Mouse (Mus musculus) CD4-positive, CD25-positive, alpha-beta regulatory T cell, adult 4 months (primary cell): ENCODE data around the gene Inpp4b. TPM values are rescaled to one million over a fixed set of nuclear protein-coding genes. Genes with fewer than 3 reads are reported as not detected.

ENCODE experiments used
- ATAC-seq: one replicate; pipeline ENCODE4 v1.8.0; 2017
- polyA plus RNA-seq, 2 experiments: library from polyadenylated mRNA; unstranded; fragments of 100-300 nt; shearing (Covaris generic); gene quantifications; one replicate each; pipeline ENCODE4 v1.2.1; 2017

Inpp4b gene
- polyA plus RNA-seq, 2 experiments from 2014 or later, result 673 to 808 TPM

DNA sequence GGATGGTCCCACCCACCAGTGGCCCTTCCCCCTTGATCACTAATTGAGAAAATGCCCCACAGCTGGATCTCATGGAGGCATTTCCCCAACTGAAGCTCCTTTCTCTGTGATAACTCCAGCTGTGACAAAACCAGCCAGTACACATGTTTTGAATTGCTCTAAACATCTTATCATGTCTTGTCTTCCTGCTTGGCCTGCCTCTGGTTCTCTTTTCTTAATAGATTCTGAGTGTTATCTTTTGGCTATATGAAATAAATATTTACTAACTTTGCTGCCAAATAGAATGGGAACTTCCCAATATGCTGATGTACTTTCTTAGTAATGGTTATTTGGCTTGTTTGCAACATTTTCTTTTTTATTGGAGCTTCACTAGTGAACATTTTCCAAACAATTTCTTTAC lies 389.0 kb downstream of the Inpp4b start:
- no peak for ATAC-seq

DNA sequence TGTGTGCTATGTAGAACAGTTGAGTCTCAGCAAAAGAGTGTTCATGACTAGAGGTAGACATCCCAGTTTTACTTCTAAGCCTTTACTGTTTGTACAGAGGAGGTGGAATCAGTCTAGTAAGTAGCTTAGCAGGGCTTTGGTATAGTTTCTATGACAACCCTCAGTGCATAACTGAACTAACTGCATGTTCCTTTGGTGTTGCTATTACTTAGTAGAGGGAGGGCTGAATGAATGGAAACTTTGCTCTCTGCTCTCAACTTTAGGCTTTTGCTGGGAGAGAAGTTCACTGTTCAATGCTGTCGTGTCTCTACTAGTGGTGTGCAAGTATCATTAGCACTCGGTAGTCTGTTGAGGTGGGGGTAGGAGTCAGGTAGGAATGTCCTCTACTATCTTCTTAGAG lies 393.3 kb downstream of the Inpp4b start:
- ATAC-seq, result peak; percentile 73

DNA sequence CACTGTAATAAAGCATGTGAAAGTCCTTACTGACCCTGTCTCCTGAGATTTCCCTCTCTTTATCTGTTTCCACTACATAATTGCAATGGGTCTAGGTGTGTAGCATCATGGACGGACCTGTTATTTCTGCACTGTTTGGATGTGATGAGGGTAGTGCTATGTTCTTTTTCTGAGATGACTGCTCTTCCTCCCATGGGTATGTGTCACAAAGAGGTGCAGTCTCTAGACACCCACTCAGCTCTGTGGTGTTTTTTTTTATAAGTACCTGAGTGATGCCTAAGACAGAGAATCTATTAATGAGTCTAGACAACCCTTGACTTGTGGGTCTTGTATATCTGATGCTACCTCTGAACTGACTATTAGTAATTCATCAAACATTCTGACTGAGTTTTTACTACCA lies 393.7 kb downstream of the Inpp4b start:
- peak; percentile 77 for ATAC-seq

DNA sequence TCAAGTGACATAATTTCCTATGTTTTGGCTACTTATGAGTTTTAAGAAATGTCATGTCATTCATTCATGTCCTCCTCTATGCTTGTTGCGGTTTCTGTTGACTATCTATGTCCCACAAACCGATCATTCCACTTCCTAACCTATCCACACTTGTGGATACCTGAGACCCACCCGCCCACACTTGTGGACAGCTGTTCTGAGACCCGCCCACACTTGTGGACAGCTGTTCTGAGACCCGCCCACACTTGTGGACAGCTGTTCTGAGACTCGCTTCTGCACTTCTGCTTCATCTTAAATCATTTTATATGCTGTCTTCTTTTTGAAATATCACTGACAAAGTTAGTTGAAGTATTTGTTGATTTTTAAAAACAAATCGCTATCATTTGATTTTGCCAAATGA lies 400.2 kb downstream of the Inpp4b start:
- peak; percentile 44 for ATAC-seq

DNA sequence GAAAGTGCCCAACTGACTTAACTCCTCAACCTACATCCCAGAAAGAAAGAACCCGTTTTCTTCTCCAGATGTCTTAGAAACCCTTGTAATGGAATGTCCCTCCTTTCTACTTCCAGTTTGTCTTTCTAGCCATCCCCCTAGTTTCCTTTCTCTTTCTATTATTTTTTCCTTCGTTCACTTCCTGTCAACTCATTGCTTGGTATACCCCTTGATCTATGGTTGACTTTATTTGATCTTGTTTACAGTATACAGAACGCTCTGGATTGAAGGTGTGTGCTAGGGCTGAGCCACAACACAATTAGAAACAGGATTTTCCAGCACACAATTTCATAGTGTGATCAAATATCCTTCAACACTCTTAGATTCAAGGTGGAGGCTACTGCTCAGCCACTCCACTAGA lies 400.7 kb downstream of the Inpp4b start:
- peak; percentile 78 for ATAC-seq

DNA sequence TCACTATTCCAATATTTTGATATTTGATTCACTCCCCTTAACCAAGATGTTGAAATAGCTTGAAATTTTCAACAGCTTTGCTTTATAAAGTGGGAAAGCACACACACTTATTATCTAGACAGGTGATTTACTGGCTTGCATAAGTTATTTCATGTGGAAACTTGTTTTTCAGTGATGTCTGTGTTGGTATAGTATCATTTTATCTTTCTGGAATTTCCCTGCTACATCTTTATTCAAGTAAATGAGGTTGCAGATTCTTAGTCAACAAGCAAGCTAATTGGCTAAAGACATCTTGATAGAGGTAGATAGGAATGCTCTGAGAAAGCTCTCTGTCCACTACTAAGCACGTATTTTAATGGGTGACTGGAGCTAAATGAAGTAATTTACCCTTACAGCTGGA lies 403.1 kb downstream of the Inpp4b start:
- peak; percentile 54 for ATAC-seq

DNA sequence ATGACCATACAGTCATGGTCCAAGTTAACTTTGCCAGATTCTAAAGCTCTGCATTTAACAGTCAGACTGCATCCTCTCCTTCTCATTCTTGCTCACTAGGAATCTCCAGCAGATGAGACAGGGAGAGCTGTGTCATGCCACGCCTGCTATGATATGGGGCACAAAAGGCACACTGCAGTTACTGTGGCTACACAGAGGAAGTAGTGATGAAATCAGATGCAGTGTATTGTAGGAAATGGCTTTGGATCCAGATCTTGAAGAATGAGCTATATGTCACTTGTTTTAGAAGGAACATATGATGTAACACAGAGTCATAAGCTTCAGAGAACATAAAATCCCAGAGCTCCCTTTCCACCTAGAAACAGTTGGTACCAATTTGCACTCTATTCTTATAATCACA lies 408.8 kb downstream of the Inpp4b start:
- ATAC-seq, result peak; percentile 47

DNA sequence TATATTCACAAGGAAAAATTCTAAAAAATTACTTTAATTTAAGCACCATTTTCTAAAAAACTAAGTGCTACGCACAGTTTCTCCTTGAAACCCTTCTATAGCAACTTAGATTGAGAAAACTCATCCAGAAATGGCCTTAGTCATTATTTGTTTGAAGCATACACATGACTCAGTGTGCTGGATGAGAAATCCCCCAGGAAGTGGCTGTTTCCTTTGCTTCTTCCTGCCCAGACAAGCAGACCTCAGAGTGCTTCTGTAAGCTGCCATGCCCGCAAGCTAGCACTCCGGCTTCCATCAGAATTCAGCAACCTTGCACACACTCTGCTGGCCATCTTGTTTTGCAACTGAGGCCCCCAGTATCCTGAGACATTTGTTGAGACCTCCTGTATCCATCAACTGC lies 414.3 kb downstream of the Inpp4b start:
- peak; percentile 97 for ATAC-seq

DNA sequence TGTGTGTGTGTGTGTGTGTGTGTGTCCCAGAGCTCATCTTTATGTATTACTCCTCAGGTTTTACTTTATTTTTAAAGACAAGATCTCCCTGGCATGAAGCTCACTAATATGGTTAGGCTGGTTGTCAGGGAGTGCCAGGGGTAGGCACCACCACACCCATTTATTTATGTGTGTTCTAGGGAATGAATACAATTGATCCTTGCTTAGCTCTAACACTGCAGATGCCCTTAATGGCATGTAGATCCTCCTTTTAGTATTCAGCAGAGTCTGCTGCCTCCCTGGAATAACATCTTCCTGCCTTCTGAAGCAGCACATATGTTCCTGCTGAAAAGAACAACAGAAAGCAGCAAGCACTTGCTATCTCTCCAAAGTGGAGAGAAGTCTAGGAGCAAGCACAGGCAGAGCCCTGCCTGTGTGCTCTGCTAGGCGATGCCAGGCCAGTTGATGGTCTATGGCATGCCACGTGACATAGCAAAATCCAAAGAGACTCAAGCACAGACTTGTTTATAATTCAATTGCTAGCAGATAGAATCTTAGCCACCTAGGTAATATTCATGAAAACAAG lies 415.3 kb downstream of the Inpp4b start:
- no peak for ATAC-seq

DNA sequence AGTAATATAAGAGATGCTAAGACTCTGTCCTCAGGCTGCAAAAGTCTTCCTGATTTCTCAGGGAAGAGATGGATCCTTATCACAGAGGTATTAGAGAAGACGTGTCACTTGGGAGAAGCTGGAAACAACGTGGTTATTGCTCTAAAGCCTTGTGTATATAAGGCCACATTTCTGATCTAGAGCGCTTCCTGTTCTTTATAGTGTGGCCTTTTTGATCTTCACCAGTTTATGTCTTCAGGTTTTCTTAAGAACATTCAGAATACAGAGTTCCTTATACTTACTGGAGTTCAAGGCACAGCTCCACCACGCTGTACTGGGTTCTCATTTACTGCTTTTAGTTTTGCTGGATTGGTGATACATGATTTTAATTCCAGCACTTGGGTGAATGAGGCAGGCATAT lies 419.1 kb downstream of the Inpp4b start:
- ATAC-seq, result peak; percentile 40

DNA sequence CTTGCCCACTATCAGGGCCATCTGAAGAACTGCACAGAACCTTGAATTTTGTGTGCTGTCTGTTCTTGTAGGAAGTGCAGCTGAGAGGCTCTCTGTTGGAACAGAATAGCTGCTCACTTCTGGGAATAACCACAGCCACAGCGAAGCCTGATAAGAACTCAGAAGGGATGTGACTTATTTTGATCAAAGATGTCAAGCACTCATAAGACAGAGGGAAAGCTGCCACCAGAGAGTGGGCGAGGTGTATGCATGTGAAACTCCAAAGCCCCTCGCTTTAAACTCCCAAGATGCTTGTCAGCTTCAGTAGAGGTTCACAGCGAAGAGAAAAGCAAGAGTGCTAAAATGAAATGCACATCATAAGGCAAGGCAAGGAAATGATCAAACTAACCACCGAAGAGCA lies 423.7 kb downstream of the Inpp4b start:
- ATAC-seq, result peak; percentile 18

DNA sequence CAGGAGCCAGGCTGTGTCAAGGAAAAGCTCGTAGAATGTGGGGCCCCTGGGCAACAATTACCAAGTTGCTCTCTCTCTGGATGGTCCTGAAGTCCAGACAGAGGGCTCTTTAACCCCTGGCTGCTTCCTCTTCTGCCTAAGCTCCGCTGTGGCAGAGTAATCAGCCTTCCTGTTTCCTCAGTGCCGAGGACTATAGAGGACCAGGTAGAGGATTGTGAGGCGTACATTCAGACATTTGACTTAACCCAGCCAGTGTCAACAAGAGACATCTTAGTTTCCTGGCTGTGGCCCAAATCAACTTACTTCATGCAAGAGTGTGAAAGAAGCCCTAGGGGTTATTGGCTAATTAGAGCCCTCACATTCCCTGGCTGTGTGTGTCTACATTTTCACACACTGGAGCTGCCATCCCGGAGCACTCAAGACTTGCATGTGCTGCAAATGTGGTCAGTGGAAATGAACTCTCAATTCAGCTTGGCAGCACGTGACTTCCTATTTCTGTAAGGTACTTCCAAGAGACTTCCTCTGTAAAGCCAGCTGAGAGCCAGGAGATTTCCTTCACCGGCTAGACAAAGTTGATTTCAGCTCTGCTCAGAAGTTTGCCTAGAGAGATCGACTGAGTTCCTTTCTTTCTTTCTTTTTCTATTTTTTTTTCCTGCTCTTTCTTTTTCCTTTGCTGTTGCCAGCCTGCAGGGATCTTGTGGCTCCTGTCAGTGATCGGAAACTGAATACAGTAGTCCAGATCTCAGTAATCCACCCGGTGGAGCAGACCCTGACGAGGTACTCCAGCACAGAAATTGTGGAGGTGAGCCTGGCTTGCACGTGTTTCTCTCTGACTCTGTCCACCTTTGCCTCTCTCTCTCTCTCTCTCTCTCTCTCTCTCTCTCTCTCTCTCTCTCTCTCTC lies 425.3 kb downstream of the Inpp4b start:
- ATAC-seq, result peak; percentile 50

DNA sequence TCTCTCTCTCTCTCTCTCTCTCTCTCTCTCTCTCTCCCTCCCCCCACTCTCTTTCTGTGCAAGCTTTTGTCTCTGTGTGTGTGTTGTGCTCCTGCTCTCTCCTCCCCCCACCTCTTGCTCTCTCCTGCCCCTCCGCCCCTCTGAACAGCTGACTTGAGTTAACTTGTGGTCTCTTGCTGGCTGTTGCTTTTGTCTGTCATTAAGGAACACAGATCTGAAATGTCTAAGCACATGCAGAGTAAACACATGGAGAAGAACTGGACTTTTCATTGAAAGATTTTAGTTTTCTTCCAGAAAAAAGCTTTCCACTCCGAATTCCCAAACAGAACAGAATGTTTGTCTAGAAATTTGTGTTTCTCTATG lies 425.9 kb downstream of the Inpp4b start:
- ATAC-seq, result peak; percentile 47

DNA sequence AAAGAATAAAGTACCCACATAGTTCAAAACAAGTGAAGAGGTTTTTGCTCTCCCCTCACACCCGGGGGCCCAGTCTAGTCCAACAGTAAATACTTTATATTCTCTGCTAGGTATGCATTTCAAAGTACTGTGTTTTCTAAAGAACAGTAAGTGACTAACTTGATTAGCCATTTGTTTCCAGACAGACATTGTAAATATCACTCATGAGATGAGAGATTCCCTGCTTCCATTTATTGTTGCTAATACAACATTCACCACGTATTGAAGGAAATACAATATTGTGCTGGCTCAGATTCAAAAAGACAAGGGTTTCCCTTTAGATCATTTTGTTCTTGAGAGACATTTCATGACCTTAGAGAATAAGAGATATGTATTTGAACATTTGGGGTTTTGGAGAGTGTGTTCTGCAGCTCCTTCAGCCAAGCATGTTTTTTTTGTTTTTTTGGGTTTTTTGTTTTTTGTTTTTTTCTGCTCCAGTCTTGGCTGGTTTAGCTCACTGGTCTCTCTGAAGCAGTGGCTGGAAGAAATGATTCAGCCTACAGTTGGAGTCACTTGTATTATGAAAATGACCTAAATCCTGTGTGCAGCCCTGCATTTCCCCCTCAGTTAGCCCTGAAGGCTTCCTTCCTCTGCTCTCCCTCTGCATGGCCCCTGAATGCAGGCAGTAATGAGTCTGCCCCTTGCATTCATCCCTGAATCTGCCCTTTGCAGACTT lies 426.5 kb downstream of the Inpp4b start:
- ATAC-seq, result no peak

DNA sequence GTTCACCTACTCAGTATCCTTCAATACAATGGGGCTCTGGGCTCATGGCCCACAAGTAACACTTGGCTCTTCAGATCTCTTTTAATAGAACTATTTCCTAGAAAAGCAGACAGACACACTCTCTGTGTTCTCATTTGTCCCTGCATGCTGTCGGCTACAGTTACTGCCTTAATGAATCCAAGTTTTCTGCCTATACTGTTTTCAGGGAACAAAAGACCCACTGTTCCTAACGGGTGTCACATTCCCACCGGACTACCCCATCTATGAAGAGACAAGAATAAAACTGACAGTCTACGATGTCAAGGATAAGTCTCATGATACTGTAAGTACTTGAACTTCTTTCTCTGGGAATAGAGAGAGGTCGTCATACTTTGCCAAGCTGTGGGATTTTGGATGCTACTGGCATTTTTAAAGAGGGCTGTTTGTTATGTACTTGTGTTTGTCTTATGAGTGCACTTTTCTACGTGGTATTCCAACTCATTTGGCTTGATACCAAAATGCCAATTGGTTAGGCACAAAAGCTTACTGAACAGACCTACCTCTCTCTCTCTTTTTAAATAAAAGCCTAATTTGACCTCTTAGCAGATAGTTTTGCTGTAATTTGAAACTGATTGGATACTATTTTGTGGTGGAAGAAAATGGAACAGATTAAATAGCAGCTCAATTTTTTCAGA lies 428.4 kb downstream of the Inpp4b start:
- ATAC-seq, result no peak

DNA sequence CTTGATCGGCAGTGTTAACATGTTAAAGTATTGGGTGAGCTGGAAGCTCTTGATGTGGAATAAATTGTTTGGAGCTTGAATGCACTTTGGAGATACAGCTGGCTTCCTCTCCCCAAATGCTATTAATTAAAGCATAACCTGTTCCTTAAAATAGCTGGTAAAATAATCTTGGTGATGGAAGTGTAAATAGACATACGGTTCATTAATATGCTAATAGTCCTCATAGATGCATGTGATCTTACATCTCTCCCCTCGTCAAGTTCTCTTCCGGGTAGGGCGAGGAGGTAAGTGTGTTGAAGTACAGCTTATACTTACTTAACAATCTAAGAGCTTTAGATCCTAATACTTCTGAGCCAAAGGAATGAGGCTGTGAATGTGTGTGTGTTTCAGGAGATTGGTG lies 430.5 kb downstream of the Inpp4b start:
- peak; percentile 17 for ATAC-seq

DNA sequence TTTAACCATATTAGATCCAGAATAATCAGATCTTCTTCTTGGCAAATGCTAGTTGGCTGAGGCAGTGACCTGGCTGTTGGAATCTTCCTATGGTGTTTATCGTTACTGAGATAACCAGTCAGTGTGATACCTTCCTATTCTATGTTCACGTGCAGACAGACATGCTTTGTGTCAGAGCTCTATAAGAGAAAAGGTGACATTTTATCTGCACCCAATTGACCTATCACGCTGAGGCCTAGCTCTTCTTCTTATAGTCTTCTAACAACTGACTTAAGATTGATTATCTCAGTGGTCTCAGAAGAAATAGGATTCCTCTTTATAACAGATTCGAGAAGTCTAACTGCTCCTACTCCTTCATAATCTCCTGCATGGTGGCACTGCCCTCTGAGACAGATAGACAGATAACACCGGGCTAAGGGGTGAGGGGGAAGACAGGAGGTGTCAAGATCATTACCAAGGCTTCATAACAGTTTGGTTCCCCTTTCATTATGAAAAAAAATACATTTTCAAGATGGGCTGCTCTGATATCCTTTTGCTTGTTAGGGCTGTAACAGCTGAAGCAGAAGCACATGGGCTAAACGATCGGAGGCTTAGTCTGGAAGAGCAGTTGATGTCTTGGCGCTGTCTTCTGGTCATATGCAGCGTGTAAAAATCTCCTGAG lies 431.1 kb downstream of the Inpp4b start:
- peak; percentile 25 for ATAC-seq

DNA sequence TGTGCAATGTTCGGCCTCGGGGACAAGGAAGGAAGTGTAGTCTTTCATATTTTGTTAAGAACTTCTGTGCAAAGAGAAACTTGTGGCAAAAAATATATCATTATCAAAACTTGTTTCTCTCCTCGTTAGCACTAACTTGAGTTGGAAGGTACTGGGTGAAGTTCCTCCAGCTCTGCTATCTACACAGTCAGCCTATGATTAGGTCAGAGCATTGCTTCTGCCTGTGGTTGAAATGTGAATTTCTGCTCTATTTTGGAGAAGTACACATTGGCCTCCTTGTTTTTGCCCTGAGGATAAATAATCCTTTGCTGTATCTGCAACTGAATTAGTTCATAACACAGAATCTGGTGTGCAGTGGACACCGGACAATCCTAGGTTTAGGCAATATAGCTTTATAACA lies 431.7 kb downstream of the Inpp4b start:
- ATAC-seq, result no peak

DNA sequence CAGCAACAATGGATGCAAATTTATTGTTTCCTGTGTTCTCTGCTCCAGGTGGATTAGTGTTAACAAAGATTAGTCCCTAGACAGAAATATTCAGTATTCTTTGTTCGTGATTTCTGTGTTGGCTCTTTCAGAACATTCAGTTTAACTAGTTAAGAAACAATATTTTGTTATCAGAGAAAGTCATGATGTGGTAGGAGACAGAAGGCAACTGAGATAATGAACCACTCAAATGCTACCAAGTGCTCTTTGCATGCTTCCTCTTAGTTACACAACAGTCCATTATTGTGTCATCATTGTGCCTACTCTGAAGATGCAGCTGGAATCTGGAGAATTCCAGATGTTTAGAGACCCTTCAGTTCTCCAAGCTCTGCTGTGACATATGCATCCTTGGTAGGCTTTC lies 432.1 kb downstream of the Inpp4b start:
- no peak for ATAC-seq

DNA sequence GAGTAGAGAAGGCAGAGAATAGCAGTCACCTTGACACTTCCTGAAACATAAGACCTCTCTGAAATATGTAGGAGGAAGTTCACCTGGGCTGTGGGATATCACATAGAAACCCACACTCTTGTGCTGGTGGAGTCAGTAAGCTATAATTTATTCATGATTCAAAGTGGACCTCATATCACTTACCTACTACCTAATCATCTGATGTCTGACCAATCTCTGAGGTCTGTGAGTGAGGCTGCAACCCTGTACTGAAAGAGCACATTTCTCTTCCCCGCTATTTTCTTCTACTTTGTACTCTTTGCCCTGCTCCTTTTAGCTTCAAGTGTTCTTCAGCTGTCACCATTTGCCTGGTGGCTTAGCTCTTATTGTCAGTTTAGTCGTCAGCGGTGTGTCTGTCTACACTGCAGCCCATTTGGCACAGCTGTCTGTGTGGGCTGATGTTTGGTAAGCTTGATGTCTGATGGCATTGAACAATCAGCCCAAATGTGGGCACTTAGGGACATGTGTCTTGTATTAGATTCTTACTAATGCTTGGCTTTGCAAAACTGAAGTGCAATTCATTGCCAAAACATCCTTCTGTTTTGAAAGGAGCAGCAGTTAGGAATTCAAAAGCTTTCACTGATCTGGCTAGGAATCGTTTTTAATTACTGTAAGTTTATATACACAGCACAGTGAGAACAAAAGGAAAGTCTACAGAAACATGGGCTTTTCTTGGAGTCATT lies 434.3 kb downstream of the Inpp4b start:
- no peak for ATAC-seq

DNA sequence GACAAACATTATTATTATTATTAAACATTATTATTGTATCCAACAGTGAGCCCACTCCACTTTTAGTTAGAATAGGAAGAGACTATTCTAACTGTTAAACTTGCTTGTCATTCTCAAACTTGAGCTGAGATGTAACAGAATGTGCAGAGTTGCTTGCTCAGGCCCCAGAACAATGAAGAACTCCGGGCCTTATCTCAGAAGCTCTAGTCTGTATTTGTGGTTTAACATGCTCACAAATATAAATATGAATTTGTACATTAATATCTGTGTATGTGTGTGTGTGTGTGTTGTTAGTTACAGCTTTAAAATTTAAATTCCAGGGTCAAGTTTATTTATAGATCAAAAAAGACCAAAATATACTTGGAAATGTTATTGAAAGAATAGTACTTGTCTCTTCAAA lies 435.3 kb downstream of the Inpp4b start:
- no peak for ATAC-seq

DNA sequence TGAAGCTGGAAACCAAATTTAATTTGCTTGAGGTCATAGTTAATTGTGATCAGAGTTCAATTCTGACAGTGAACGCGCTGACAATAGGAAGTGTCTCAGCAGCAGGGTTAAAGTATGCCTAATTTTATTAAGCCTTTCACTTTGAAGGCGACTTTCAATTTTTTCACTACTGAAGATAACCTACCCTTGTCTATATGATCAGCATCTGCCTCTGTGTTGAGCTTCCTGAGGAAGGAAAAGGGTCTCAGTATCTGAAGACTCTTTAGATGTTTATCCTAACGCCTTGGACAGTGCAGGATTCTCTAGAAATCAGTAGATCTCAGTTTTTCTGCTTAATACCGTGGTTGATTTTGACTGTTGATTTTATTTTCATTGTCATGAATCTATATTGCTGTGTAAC lies 437.1 kb downstream of the Inpp4b start:
- ATAC-seq, result no peak
